Mouse (Mus musculus): Measurements from ENCODE around the gene Duxbl2.
"Not testable (repeated sequence)": the region's sequence is repeated elsewhere in the genome, so short reads cannot be mapped to it uniquely, and the experiment has no call there.

GRCm38 (mm10) chr14:26173955-26174354, 55.8 kb downstream of the Duxbl2 start:
- not testable (repeated sequence) for TF ChIP-seq CTCF (IDR thresholded peaks at IDR 0.05; ENCODE audit: borderline replicate concordance, control insufficient read depth, extremely low read depth, insufficient read depth, low read length, poor library complexity); POLR2A (IDR thresholded peaks at IDR 0.05; ENCODE audit: control insufficient read depth, extremely low read depth, insufficient read depth, low read length, poor library complexity)
